Mouse (Mus musculus): ENCODE measurements at regions not wholly inside any gene's neighbourhood (a gene's known extent, or its start where the extent isn't known, plus 50 kb on each side); places are given as distances from the start of the nearest gene placed in this dataset.

DNA sequence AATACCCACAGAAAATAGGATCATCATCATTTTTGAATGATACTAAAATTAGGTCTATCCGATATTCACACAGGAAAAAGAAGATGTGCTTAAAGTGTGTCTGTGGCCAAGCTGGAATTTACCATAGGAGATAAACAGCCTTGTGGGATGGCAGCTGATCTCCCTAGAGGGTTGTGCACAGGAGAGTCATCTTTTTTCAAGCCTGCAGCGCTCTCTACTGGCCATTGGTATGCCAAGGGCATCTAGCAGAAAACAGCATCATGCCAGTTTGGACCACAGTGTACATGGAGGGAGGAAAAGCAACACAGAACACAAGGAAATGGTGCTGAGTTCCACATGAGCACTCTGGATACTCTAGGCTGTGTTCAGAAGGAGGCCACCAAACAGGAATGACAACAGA, 74.1 kb upstream of the Diaph3 start:
- Histone ChIP-seq H3K4me1 (ENCODE audit: control insufficient read depth, insufficient read depth, low read length) (no peaks in the 10 kb centered on the region), H3K4me3 (no peak overlapping the region), H3K27ac (no peak overlapping the region), H3K27me3 (ENCODE audit: control insufficient read depth, insufficient read depth, low read length) (no peaks in the 10 kb centered on the region), H3K36me3 (ENCODE audit: control insufficient read depth, insufficient read depth, low read length) (no peaks in the 10 kb centered on the region), H3K79me2 (replicated peaks; ENCODE audit: control insufficient read depth, insufficient read depth, low read length) (no peaks in the 10 kb centered on the region), H3K9ac (ENCODE audit: low read depth, low read length) (no peak overlapping the region)
- 14% methylated on average over 2 of the region's 2 CpGs for WGBS
- intact Hi-C loops (cut with DNase I): no loop called here
- DNase-seq: peak; percentile 8 to 25
- TF ChIP-seq POLR2A (IDR thresholded peaks at IDR 0.05; ENCODE audit: insufficient read depth, low read depth, low read length) (no peak), CTCF (IDR thresholded peaks at IDR 0.05) (peak; percentile 53)

DNA sequence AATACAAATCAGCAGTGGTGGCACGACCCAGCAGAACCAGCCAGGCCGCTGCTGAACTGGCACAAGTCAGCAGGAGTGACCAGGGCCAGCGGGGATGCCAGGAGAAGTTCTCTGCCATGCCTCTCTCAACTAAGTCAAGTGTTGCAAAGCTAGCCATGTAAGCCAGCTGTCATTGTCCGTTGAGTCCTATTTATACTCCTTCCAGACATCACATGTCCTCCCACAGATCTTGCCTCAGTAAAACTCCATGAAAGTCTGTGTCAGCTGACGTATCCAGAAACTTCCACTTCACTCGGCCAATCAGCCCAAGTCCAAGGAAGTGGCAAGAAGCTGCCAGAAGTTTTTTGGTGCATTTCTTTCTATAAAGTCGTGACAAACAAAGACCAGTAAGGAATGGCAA, 76.0 kb upstream of the Diaph3 start:
- no peak for DNase-seq
- no peak for TF ChIP-seq POLR2A (IDR thresholded peaks at IDR 0.05; ENCODE audit: insufficient read depth, low read depth, low read length)
- no peak for TF ChIP-seq EP300 (IDR thresholded peaks at IDR 0.05; ENCODE audit: insufficient read depth, low read depth, low read length)
- no peak for TF ChIP-seq CTCF (IDR thresholded peaks at IDR 0.05)
- WGBS: 64% methylated on average over 7 of the region's 7 CpGs
- H3K9ac ChIP-seq (ENCODE audit: low read depth, low read length): no peak overlapping the region
- no peaks in the 10 kb centered on the region for H3K4me1 ChIP-seq (ENCODE audit: control insufficient read depth, insufficient read depth, low read length)
- no peaks in the 10 kb centered on the region for H3K79me2 ChIP-seq (replicated peaks; ENCODE audit: control insufficient read depth, insufficient read depth, low read length)
- H3K36me3 ChIP-seq (ENCODE audit: control insufficient read depth, insufficient read depth, low read length): no peaks in the 10 kb centered on the region
- H3K4me3 ChIP-seq: no peak overlapping the region
- intact Hi-C loops (cut with DNase I): no loop called here
- H3K27ac ChIP-seq: no peak overlapping the region
- no peaks in the 10 kb centered on the region for H3K27me3 ChIP-seq (ENCODE audit: control insufficient read depth, insufficient read depth, low read length)

DNA sequence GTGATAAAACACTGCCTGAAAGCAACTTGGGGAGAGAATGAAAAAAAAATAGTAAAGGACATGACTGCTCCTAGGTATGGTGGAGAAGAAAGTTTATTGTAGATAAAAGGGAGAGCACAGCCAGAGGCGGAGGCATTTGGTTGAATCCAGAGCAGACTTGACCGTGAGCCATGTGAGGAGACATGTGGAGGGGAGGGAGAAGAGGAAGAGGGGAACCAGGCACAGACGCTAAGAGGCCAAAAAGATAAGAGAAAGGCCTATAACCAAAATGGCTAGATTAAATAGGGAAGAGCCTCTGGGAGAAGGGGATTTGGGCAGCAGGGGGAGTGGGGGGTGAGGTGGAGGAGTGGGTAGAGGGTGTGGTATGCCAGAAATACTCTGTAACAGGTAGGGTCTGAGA, 78.9 kb upstream of the Diaph3 start:
- no peak for TF ChIP-seq CTCF (IDR thresholded peaks at IDR 0.05)
- no peak for TF ChIP-seq EP300 (IDR thresholded peaks at IDR 0.05; ENCODE audit: insufficient read depth, low read depth, low read length)
- TF ChIP-seq POLR2A (IDR thresholded peaks at IDR 0.05; ENCODE audit: insufficient read depth, low read depth, low read length): no peak
- H3K9ac ChIP-seq (ENCODE audit: low read depth, low read length): no peak overlapping the region
- WGBS: 68% methylated on average over 3 of the region's 3 CpGs
- H3K27me3 ChIP-seq (ENCODE audit: control insufficient read depth, insufficient read depth, low read length): no peaks in the 10 kb centered on the region
- H3K4me1 ChIP-seq (ENCODE audit: control insufficient read depth, insufficient read depth, low read length): no peaks in the 10 kb centered on the region
- intact Hi-C loops (cut with DNase I): no loop called here
- H3K36me3 ChIP-seq (ENCODE audit: control insufficient read depth, insufficient read depth, low read length): no peaks in the 10 kb centered on the region
- H3K79me2 ChIP-seq (replicated peaks; ENCODE audit: control insufficient read depth, insufficient read depth, low read length): no peaks in the 10 kb centered on the region
- no peak for DNase-seq
- H3K27ac ChIP-seq: no peak overlapping the region
- no peak overlapping the region for H3K4me3 ChIP-seq

DNA sequence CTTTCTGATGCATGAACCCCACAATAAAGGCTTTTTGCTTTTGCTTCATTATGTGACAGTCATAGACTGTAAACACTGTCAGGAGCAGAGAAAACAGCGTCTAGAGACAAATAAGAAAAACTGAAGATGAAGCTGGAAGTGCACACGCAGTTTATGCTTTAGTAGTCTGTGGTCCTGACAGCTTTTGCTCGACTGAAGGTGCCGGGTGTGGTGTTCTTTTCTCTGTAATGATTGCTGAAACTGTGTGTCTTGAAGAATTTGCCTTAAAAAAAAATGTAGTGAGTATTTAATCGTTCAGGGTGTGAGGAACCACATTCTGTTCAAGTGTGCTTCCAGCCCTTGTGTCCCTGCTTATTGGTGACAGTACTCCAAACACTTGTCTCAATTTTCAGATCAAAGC, 83.8 kb upstream of the Diaph3 start:
- H3K4me3 ChIP-seq: no peak overlapping the region
- H3K79me2 ChIP-seq (replicated peaks; ENCODE audit: control insufficient read depth, insufficient read depth, low read length): no peaks in the 10 kb centered on the region
- TF ChIP-seq EP300 (IDR thresholded peaks at IDR 0.05; ENCODE audit: insufficient read depth, low read depth, low read length): no peak
- TF ChIP-seq POLR2A (IDR thresholded peaks at IDR 0.05; ENCODE audit: insufficient read depth, low read depth, low read length): no peak
- TF ChIP-seq CTCF (IDR thresholded peaks at IDR 0.05): no peak
- intact Hi-C loops (cut with DNase I): no loop called here
- no peak overlapping the region for H3K27ac ChIP-seq
- no peaks in the 10 kb centered on the region for H3K27me3 ChIP-seq (ENCODE audit: control insufficient read depth, insufficient read depth, low read length)
- no peaks in the 10 kb centered on the region for H3K36me3 ChIP-seq (ENCODE audit: control insufficient read depth, insufficient read depth, low read length)
- DNase-seq: no peak
- no peaks in the 10 kb centered on the region for H3K4me1 ChIP-seq (ENCODE audit: control insufficient read depth, insufficient read depth, low read length)
- no peak overlapping the region for H3K9ac ChIP-seq (ENCODE audit: low read depth, low read length)
- 70% methylated on average over 5 of the region's 5 CpGs for WGBS

DNA sequence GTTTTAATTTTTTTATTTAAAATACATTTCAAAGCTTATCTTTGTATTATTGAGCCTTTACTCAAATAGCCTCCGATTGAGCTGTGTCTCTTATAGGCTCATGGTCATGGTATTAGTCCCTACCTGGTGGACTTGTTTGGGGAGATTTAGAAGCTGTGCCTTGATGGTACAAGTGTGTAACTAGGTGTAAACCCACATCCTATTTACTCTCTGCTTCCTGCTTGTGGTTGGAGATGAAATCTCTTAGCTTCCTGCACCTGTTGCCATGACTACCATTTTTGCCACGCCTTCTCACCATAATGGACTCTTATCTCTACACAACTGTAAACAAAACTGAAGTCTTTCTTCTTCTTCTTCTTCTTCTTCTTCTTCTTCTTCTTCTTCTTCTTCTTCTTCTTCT, 108.2 kb upstream of the Diaph3 start:
- no peak for TF ChIP-seq POLR2A (IDR thresholded peaks at IDR 0.05; ENCODE audit: insufficient read depth, low read depth, low read length)
- TF ChIP-seq CTCF (IDR thresholded peaks at IDR 0.05): no peak
- TF ChIP-seq EP300 (IDR thresholded peaks at IDR 0.05; ENCODE audit: insufficient read depth, low read depth, low read length): no peak
- Histone ChIP-seq H3K79me2 (replicated peaks; ENCODE audit: control insufficient read depth, insufficient read depth, low read length) (no peaks in the 10 kb centered on the region), H3K4me1 (ENCODE audit: control insufficient read depth, insufficient read depth, low read length) (no peaks in the 10 kb centered on the region), H3K27me3 (ENCODE audit: control insufficient read depth, insufficient read depth, low read length) (no peaks in the 10 kb centered on the region), H3K9ac (ENCODE audit: low read depth, low read length) (no peak overlapping the region), H3K27ac (no peak overlapping the region), H3K36me3 (ENCODE audit: control insufficient read depth, insufficient read depth, low read length) (no peaks in the 10 kb centered on the region), H3K4me3 (no peak overlapping the region)
- intact Hi-C loops (cut with DNase I): no loop called here
- DNase-seq: no peak
- 75% methylated on average over 2 of the region's 2 CpGs for WGBS

DNA sequence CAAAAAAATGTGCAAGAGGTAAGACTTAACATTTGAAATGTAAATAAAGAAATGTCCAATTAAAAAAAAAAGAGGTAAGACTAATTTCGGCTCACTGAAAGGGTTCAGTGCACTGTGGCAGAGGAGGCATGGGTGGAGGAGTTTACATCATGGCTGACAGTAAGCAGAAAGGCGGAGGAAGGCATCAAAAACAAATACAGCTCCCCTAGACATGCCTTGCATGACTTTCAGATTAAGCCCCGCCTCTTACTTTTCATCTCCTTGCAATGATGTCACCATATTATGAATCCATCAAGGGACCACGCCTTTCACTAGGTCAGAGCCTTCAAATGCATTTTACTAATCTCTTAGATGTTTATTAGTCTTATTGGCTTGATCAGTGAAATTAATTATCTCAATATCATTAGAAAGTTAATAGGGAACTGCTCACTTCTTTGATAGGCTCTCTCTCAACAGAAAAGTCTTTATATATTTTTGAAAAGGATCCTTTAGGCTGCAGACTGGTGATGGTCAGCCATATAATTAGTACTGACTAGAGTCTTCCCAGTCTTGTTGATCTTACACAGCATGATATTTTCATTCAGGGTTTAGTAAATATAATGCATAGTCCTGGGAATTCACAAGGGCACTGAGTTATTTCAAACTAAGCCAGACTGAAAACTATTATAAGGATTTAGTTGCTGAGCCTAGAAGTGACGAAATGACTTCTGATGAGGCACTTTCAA, 114.6 kb upstream of the Diaph3 start:
- intact Hi-C loops (cut with DNase I): no loop called here
- H3K4me1 ChIP-seq (ENCODE audit: control insufficient read depth, insufficient read depth, low read length): no peaks in the 10 kb centered on the region
- no peak overlapping the region for H3K4me3 ChIP-seq
- H3K9ac ChIP-seq (ENCODE audit: low read depth, low read length): no peak overlapping the region
- H3K27me3 ChIP-seq (ENCODE audit: control insufficient read depth, insufficient read depth, low read length): no peaks in the 10 kb centered on the region
- no peak for DNase-seq
- TF ChIP-seq POLR2A (IDR thresholded peaks at IDR 0.05; ENCODE audit: insufficient read depth, low read depth, low read length) (no peak), EP300 (IDR thresholded peaks at IDR 0.05; ENCODE audit: insufficient read depth, low read depth, low read length) (no peak), CTCF (IDR thresholded peaks at IDR 0.05) (no peak)
- WGBS: 77% methylated on average over 5 of the region's 5 CpGs
- H3K36me3 ChIP-seq (ENCODE audit: control insufficient read depth, insufficient read depth, low read length): no peaks in the 10 kb centered on the region
- no peak overlapping the region for H3K27ac ChIP-seq
- H3K79me2 ChIP-seq (replicated peaks; ENCODE audit: control insufficient read depth, insufficient read depth, low read length): no peaks in the 10 kb centered on the region

Measured in heart, adult 2 months (tissue).